Mouse (Mus musculus): Measurements from ENCODE around the gene Slc6a6. TPM values are rescaled to one million over a fixed set of nuclear protein-coding genes. Genes with fewer than 3 reads are reported as not detected.

Gene Slc6a6
- 124 TPM for total RNA-seq (2023)

GRCm38 (mm10) chr6:91683602-91684473, at the start of gene Slc6a6:
Gene Slc6a6, plus strand, starts transcription at chr6:91684053.

Other genes starting within 250 kb of the Slc6a6 start
- 7.9 TPM for gene Chchd4, start 210.5 kb upstream of the Slc6a6 start, total RNA-seq (2023)
- 31.7 TPM for gene Tmem43, start 210.3 kb upstream of the Slc6a6 start, total RNA-seq (2023)
- 16.6 TPM for gene Xpc, start 168.2 kb upstream of the Slc6a6 start, total RNA-seq (2023)
- 57.0 TPM for gene Lsm3, start 168.1 kb upstream of the Slc6a6 start, total RNA-seq (2023)
- not detected for gene Grip2, start 143.2 kb downstream of the Slc6a6 start, total RNA-seq (2023)
- gene Ccdc174, start 194.0 kb downstream of the Slc6a6 start, total RNA-seq (2023), result 64.1 TPM
- gene 4930590J08Rik, start 218.8 kb downstream of the Slc6a6 start, total RNA-seq (2023), result 5.1 TPM

All from CD4-positive naive resting alpha-beta T cell, adult 76 days (primary cell).